Mouse (Mus musculus) ES-CJ7 (cell line): ENCODE data around the gene Kpna3.

ENCODE experiments used
- DNase-seq: peaks from one replicate; pipeline ENCODE4 v3.0.0; 2011; ENCODE audit warnings: low read depth, low spot score

Gene Kpna3

DNA sequence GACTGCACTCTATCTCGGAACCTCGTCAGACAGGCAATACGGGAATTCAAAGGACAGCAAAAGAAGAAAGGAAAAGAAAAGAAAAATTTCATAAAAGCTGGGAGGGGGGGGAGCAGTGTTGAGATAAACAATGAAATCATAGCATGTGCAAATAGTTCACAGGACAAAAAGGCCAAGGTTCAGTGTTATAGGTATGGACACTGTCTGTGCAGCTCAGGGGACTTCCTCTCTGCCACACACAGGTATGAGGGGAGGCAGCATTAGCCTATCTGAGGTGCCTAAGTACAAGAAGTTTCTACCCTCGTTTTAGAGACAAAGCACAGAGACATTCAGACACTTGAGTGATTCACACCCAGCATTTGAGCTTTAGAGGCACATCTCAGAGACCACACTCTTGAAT is 118.5 kb downstream of the Kpna3 start:
- DNase-seq, result no peak

DNA sequence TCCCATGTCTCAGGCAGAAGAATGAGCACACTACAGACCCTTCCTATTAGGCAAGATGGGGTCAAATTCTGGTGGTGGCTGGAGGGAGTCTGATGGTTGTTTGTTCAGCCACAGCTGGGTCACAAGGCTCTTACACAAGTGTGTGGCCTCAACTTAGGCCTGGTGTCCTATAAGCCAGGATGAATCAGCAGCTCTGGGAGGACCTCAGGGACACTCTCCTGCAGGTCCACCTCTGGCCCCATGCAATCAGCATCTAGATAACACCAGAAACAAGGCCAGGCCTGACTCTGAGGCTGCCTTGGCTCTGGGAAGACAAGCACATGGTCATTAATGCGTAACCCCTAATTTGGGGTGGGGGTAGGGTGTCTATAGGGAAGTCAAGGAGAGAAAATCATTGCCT is 118.9 kb downstream of the Kpna3 start:
- no peak for DNase-seq

- peak; percentile 95 for DNase-seq
Measured at GRCm38 (mm10) chr14:61316861-61317260, 122.8 kb downstream of the Kpna3 start.
